Mouse (Mus musculus): ENCODE data around the gene Lsg1. TPM values are rescaled to one million over a fixed set of nuclear protein-coding genes. Genes with fewer than 3 reads are reported as not detected.

The Lsg1 gene
- polyA plus RNA-seq, 1 experiment from 2014 or later: 81.0 TPM

- peaks cover 60% of the 10 kb centered on the region for H3K36me3 ChIP-seq (ENCODE audit: control insufficient read depth, insufficient read depth, low read length)
- DNase-seq (ENCODE audit: low spot score) (no peak), ATAC-seq (replicated peaks; ENCODE audit: low FRiP score) (no peak)
- H3K4me2 ChIP-seq: no peak overlapping the region
- H3K27me3 ChIP-seq (replicated peaks; ENCODE audit: control insufficient read depth, insufficient read depth, low read length): no peaks in the 10 kb centered on the region
- no peaks in the 10 kb centered on the region for H3K9me3 ChIP-seq (ENCODE audit: control insufficient read depth, low read length)
- no peak overlapping the region for H3K27ac ChIP-seq (ENCODE audit: low read depth, low read length)
- H3K4me3 ChIP-seq (ENCODE audit: low read depth, low read length): no peak overlapping the region
- H3K4me1 ChIP-seq (replicated peaks; ENCODE audit: control insufficient read depth, insufficient read depth, low read length): 0 out of 2 replicates have a peak, but pooled peaks cover under 1% of the 10 kb centered on the region
- 86% methylated on average over 5 of the region's 5 CpGs for WGBS
- no peak overlapping the region for H3K9ac ChIP-seq (ENCODE audit: low read depth, low read length)
Measured at GRCm38 (mm10) chr16:30571378-30571777, 16.0 kb downstream of the Lsg1 start.

DNA sequence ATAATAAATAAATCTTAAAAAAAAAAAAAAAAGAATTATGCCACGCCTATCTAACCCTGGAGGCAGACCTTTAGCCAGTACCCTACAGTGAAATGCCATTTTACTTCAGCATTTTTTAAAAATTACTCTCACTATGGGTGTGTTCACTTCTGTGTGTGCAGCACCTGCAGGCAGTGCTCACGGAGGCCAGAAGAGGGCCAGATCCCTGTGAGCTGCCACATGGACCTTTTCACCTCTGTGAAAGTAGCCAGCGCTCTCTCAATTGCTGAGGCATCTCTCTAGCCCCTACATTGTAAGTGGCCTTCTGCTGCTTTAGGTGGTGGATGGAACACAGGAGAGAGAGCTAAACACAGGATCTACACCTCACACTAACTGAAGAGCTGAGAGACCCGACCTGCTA is 17.2 kb downstream of the Lsg1 start:
- Histone ChIP-seq H3K9ac (ENCODE audit: low read depth, low read length) (no peak overlapping the region), H3K9me3 (ENCODE audit: control insufficient read depth, low read length) (no peaks in the 10 kb centered on the region), H3K4me1 (replicated peaks; ENCODE audit: control insufficient read depth, insufficient read depth, low read length) (peaks cover 7% of the 10 kb centered on the region), H3K36me3 (ENCODE audit: control insufficient read depth, insufficient read depth, low read length) (peaks cover 59% of the 10 kb centered on the region), H3K4me2 (no peak overlapping the region), H3K27me3 (replicated peaks; ENCODE audit: control insufficient read depth, insufficient read depth, low read length) (no peaks in the 10 kb centered on the region), H3K27ac (ENCODE audit: low read depth, low read length) (no peak overlapping the region), H3K4me3 (ENCODE audit: low read depth, low read length) (no peak overlapping the region)
- ATAC-seq (replicated peaks; ENCODE audit: low FRiP score) (no peak), DNase-seq (ENCODE audit: low spot score) (no peak)
- WGBS: 89% methylated on average over 4 of the region's 4 CpGs

DNA sequence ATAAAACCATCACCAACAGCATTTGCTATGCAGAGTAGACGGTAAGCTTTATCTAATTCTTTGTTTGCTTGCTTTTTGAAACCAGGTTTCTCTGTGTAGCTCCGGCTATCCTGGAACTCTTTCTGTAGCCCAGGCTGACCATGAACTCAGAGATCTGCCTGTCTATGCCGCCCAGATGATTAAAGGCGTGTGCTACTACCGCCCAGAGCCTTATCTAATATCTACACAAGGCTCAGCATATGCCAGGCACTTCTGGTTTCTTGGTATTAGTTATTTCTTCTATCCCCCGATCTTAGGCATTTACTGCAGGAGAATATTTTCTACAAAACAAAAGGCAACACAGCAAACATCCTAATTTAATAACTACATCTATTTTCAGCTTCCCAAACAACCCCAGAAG is 21.8 kb downstream of the Lsg1 start:
- Histone ChIP-seq H3K36me3 (ENCODE audit: control insufficient read depth, insufficient read depth, low read length) (peaks cover 73% of the 10 kb centered on the region), H3K27me3 (replicated peaks; ENCODE audit: control insufficient read depth, insufficient read depth, low read length) (no peaks in the 10 kb centered on the region), H3K4me1 (replicated peaks; ENCODE audit: control insufficient read depth, insufficient read depth, low read length) (peaks cover 7% of the 10 kb centered on the region), H3K9ac (ENCODE audit: low read depth, low read length) (no peak overlapping the region), H3K4me2 (no peak overlapping the region), H3K27ac (ENCODE audit: low read depth, low read length) (no peak overlapping the region; the same call in 1 of the 2 replicates), H3K9me3 (ENCODE audit: control insufficient read depth, low read length) (no peaks in the 10 kb centered on the region), H3K4me3 (ENCODE audit: low read depth, low read length) (no peak overlapping the region)
- ATAC-seq (replicated peaks; ENCODE audit: low FRiP score) (peak; percentile 93), DNase-seq (ENCODE audit: low spot score) (no peak)
- 57% methylated on average over 6 of the region's 6 CpGs for WGBS

DNA sequence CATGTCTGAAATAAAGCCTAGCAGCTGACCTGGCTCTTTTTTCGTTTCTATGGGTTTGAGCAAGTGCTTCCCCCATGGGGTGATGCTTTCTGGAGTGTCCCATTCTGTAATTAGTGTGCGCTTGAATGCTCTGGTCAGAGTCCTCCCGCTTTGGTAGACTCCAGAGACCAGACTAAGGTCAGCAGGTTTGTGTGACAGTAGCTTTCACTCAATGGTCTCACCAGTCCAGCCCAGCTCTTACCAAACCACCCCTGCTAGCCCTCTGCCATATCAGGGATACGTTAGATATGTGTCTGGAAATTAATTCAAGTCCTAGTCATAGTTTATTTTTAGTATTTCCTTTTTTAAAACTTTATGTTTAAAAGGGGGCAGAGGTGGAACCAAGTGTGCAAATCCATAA is 26.8 kb downstream of the Lsg1 start:
- 90% methylated on average over 4 of the region's 4 CpGs for WGBS
- no peak for ATAC-seq (replicated peaks; ENCODE audit: low FRiP score)
- Histone ChIP-seq H3K4me3 (ENCODE audit: low read depth, low read length) (no peak overlapping the region), H3K36me3 (ENCODE audit: control insufficient read depth, insufficient read depth, low read length) (peaks cover 58% of the 10 kb centered on the region), H3K4me1 (replicated peaks; ENCODE audit: control insufficient read depth, insufficient read depth, low read length) (peaks cover 3% of the 10 kb centered on the region; the same call in 1 of the 2 replicates), H3K4me2 (no peak overlapping the region), H3K9me3 (ENCODE audit: control insufficient read depth, low read length) (no peaks in the 10 kb centered on the region), H3K27me3 (replicated peaks; ENCODE audit: control insufficient read depth, insufficient read depth, low read length) (no peaks in the 10 kb centered on the region), H3K27ac (ENCODE audit: low read depth, low read length) (no peak overlapping the region), H3K9ac (ENCODE audit: low read depth, low read length) (no peak overlapping the region)
- DNase-seq (ENCODE audit: low spot score): no peak

DNA sequence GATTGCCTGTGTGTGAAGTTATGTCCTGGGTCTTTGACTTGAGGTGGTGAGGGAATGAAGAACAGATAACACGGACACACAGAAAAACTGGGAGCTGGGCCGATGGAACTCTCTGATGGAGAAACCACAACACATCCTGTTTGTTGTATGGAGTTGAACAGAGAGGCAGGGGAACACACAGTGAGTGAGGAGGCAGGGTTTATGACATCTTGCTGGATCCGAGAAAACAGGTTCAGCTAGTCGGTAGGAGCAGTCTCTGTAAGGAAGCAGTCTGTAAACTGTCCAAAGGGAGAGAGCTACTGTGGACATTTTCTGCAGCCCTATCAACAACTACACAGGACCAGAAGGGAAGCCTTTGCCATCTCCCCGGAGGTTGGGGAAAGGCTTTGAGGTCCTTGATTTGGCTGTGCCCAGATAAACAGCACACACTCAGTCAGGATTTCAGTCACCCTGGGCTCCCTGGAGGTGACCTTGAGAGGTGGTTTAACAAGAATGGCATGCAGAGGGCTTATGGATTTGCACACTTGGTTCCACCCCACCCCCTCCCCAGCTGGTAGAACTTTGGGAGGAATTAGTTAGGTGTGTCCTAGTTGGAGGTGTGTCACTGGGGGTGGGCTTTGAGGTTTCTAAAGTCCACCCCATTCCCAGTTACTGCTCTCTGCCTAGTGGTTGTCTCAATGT is 27.9 kb downstream of the Lsg1 start:
- no peak overlapping the region for H3K27ac ChIP-seq (ENCODE audit: low read depth, low read length)
- WGBS: 88% methylated on average over 5 of the region's 5 CpGs

DNA sequence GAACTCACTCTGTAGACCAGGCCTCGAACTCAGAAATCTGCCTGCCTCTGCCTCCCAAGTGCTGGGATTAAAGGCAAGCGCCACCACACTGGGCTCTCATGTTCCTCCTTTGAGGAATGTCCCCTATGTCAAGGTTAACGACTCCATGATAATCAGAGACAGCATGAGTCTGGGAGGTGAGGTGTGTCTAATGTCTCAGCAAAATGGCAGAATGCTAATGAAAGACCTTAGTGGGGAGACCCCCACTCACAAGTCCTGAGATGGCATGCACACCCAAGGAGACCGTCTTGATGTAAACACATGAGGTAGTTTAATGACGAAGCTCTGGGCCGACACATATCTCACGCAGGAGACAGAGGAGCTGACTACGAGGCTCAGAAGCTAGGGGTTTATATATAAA is 33.3 kb downstream of the Lsg1 start:
- peaks cover 9% of the 10 kb centered on the region for H3K36me3 ChIP-seq (ENCODE audit: control insufficient read depth, insufficient read depth, low read length)

More for the DNA sequence above, 27.9 kb downstream of the Lsg1 start:
- H3K27me3 ChIP-seq (replicated peaks; ENCODE audit: control insufficient read depth, insufficient read depth, low read length): no peaks in the 10 kb centered on the region
- no peak overlapping the region for H3K4me3 ChIP-seq (ENCODE audit: low read depth, low read length)
- H3K4me2 ChIP-seq: no peak overlapping the region
- no peaks in the 10 kb centered on the region for H3K4me1 ChIP-seq (replicated peaks; ENCODE audit: control insufficient read depth, insufficient read depth, low read length)
- DNase-seq (ENCODE audit: low spot score): no peak
- no peaks in the 10 kb centered on the region for H3K9me3 ChIP-seq (ENCODE audit: control insufficient read depth, low read length)
- no peak overlapping the region for H3K9ac ChIP-seq (ENCODE audit: low read depth, low read length)
- ATAC-seq (replicated peaks; ENCODE audit: low FRiP score): no peak
- H3K36me3 ChIP-seq (ENCODE audit: control insufficient read depth, insufficient read depth, low read length): peaks cover 47% of the 10 kb centered on the region

GRCm38 (mm10) chr16:30552621-30553338 is 34.6 kb downstream of the Lsg1 start:
- H3K27ac ChIP-seq (ENCODE audit: low read depth, low read length): no peak overlapping the region
- 47% methylated on average over 11 of the region's 11 CpGs for WGBS
- no peak overlapping the region for H3K4me3 ChIP-seq (ENCODE audit: low read depth, low read length)
- no peaks in the 10 kb centered on the region for H3K9me3 ChIP-seq (ENCODE audit: control insufficient read depth, low read length)
- DNase-seq (ENCODE audit: low spot score): no peak
- H3K27me3 ChIP-seq (replicated peaks; ENCODE audit: control insufficient read depth, insufficient read depth, low read length): peaks cover 15% of the 10 kb centered on the region
- no peak overlapping the region for H3K9ac ChIP-seq (ENCODE audit: low read depth, low read length)
- H3K4me2 ChIP-seq: no peak overlapping the region
- H3K4me1 ChIP-seq (replicated peaks; ENCODE audit: control insufficient read depth, insufficient read depth, low read length): no peaks in the 10 kb centered on the region; the same call in none of the 2 replicates
- H3K36me3 ChIP-seq (ENCODE audit: control insufficient read depth, insufficient read depth, low read length): peaks cover 2% of the 10 kb centered on the region; the same call in 1 of the 2 replicates
- ATAC-seq (replicated peaks; ENCODE audit: low FRiP score): no peak

More for the DNA sequence above, 33.3 kb downstream of the Lsg1 start:
- no peak for DNase-seq (ENCODE audit: low spot score)
- no peak overlapping the region for H3K9ac ChIP-seq (ENCODE audit: low read depth, low read length)
- WGBS: 89% methylated on average over 8 of the region's 8 CpGs
- H3K27me3 ChIP-seq (replicated peaks; ENCODE audit: control insufficient read depth, insufficient read depth, low read length): peaks cover 8% of the 10 kb centered on the region
- no peaks in the 10 kb centered on the region; the same call in none of the 2 replicates for H3K4me1 ChIP-seq (replicated peaks; ENCODE audit: control insufficient read depth, insufficient read depth, low read length)
- no peaks in the 10 kb centered on the region for H3K9me3 ChIP-seq (ENCODE audit: control insufficient read depth, low read length)
- H3K4me2 ChIP-seq: no peak overlapping the region
- no peak overlapping the region for H3K27ac ChIP-seq (ENCODE audit: low read depth, low read length)
- ATAC-seq (replicated peaks; ENCODE audit: low FRiP score): no peak
- H3K4me3 ChIP-seq (ENCODE audit: low read depth, low read length): no peak overlapping the region

DNA sequence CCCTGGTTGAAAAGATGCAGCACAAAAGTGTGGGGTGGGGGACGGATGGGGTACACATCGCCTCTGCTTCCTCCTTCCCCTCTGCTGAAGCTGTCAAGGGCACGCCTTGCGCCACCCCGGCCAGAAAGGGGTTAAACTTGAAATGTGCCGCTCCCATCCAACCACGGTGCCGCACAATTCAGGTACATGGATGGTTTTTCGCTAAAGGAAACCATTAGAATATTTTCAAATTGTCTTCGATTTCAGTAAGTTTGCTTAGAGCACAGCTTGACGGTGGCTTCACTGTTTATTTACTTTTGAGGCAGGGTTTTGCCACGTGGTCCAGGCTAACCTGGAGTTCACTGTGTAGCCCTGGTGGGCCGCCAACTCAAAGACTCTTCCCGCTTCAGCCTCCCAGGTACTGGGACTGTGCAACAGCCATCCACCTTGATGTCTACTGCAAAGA is 36.6 kb downstream of the Lsg1 start, which contains the start of gene Tmem44:
Tmem44 (minus strand) TSS at position 95 of the 445 bp plus-strand sequence.
- no peaks in the 10 kb centered on the region; the same call in none of the 2 replicates for H3K4me1 ChIP-seq (replicated peaks; ENCODE audit: control insufficient read depth, insufficient read depth, low read length)
- WGBS: 12% methylated on average over 14 of the region's 14 CpGs
- peak within 1 kb of the TSS; percentile 75 for H3K4me3 ChIP-seq (ENCODE audit: low read depth, low read length)
- H3K4me2 ChIP-seq: peak within 1 kb of the TSS; percentile 99
- H3K36me3 ChIP-seq (ENCODE audit: control insufficient read depth, insufficient read depth, low read length): no peaks in the 10 kb centered on the region
- no peak for DNase-seq (ENCODE audit: low spot score)
- ATAC-seq (replicated peaks; ENCODE audit: low FRiP score): peak; percentile 18
- H3K9me3 ChIP-seq (ENCODE audit: control insufficient read depth, low read length): no peaks in the 10 kb centered on the region
- H3K27me3 ChIP-seq (replicated peaks; ENCODE audit: control insufficient read depth, insufficient read depth, low read length): peaks cover 15% of the 10 kb centered on the region
- H3K9ac ChIP-seq (ENCODE audit: low read depth, low read length): peak within 1 kb of the TSS; percentile 78
- no peak within 1 kb of the TSS for H3K27ac ChIP-seq (ENCODE audit: low read depth, low read length)
